Mouse (Mus musculus): Measurements from ENCODE around the gene Clec18a.
"Not testable (repeated sequence)": the region's sequence is repeated elsewhere in the genome, so short reads cannot be mapped to it uniquely, and the experiment has no call there.

DNA sequence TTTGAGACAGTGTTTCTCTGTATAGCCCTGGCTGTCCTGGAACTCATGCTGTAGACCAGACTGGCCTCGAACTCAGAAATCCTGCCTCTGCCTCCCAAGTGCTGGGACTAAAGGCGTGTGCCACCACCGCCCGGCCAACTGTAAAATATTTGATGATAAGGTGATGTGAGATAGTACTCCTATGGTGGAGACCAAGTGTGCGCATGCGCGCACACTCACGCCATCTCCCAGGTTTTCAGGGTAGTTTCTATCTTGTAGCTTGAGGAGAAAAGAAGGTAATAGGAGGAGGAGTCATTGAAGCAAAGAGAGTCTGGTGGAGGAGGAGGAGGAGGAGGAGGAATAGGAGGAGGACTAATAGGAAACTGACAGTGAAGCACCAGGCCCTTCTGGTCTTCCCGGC lies 23.6 kb downstream of the Clec18a start:
- not testable (repeated sequence) for TF ChIP-seq POLR2A (IDR thresholded peaks at IDR 0.05; ENCODE audit: control insufficient read depth, extremely low read depth, insufficient read depth, low read length, poor library complexity); CTCF (IDR thresholded peaks at IDR 0.05; ENCODE audit: borderline replicate concordance, control insufficient read depth, extremely low read depth, insufficient read depth, low read length, poor library complexity)

All from thymus, adult 2 months (tissue).